Mouse (Mus musculus) lung, postnatal 0 days (tissue): ENCODE data around the gene Anxa9. TPM values are rescaled to one million over a fixed set of nuclear protein-coding genes. Genes with fewer than 3 reads are reported as not detected.
A peak's percentile ranks its signal among the peaks of the same experiment; 100 is the strongest.

ENCODE experiments used
- ATAC-seq: fragments of 200-750 bp; cut with Nextera tagmentation; 2 replicates; pipeline ENCODE4 v1.8.0; 2017; ENCODE audit warnings: moderate library complexity
- DNase-seq: peaks from one replicate; pipeline ENCODE4 v3.0.0-alpha.2; 2016; ENCODE audit warnings: low spot score
- H3K27ac ChIP-seq: fragments of 300-500 bp; sonication (generic); 2 replicates; pipeline ENCODE4 v1.5.1; 2014; ENCODE audit warnings: antibody characterized with exemption, mild to moderate bottlenecking, low read length, mixed read lengths
- H3K27me3 ChIP-seq: fragments of 300-500 bp; sonication (generic); replicated peaks from 2 replicates; pipeline ENCODE4 v1.6.1; 2014; ENCODE audit warnings: low read length, mixed read lengths; ENCODE audit not compliant: insufficient read depth
- H3K36me3 ChIP-seq: fragments of 300-500 bp; sonication (generic); 2 replicates; pipeline ENCODE4 v1.6.1; 2014; ENCODE audit warnings: low read length, mixed read lengths; ENCODE audit not compliant: insufficient read depth
- H3K4me1 ChIP-seq: fragments of 300-500 bp; sonication (generic); 2 replicates; pipeline ENCODE4 v1.6.1; 2014; ENCODE audit warnings: antibody characterized with exemption, low read depth, low read length, mixed read lengths; ENCODE audit not compliant: insufficient read depth
- H3K4me2 ChIP-seq: fragments of 300-500 bp; sonication (generic); replicated peaks from 2 replicates; pipeline ENCODE4 v1.6.1; 2014; ENCODE audit warnings: low read depth, mild to moderate bottlenecking, low read length, moderate library complexity, mixed read lengths
- H3K4me3 ChIP-seq: fragments of 300-500 bp; sonication (generic); 2 replicates; pipeline ENCODE4 v1.5.1; 2014; ENCODE audit warnings: low read depth, low read length
- H3K9ac ChIP-seq: fragments of 300-500 bp; sonication (generic); replicated peaks from 2 replicates; pipeline ENCODE4 v1.6.1; 2014; ENCODE audit warnings: low read depth, mild to moderate bottlenecking
- H3K9me3 ChIP-seq: fragments of 300-500 bp; sonication (generic); 2 replicates; pipeline ENCODE4 v1.6.1; 2016; ENCODE audit warnings: low read length, mixed read lengths
- CTCF ChIP-seq: IDR thresholded peaks from 2 replicates; pipeline ENCODE4 v1.5.1; 2016; ENCODE audit warnings: antibody characterized with exemption, mild to moderate bottlenecking
- EP300 ChIP-seq: IDR thresholded peaks from 2 replicates; pipeline ENCODE4 v1.6.1; 2016; ENCODE audit warnings: antibody characterized with exemption, mild to moderate bottlenecking, control low read depth
- WGBS: fragments of 180-500 bp; shearing (Covaris S2); extraction: QIAGEN DNeasy Blood & Tissue Kit; methylation state at CpG from one replicate; pipeline ENCODE4 v1.1.7; 2014; 5-methylcytosine and 5-hydroxymethylcytosine counted together
- polyA plus RNA-seq: library from polyadenylated mRNA; unstranded; fragments of >200 nt; fragmentation: Nextera tagmentation; extraction: Ambion mirVana; gene quantifications from 2 replicates; pipeline ENCODE4 v1.2.1, GENCODE M21; 2015

Anxa9 gene
- polyA plus RNA-seq, 1 experiment from 2014 or later: 1.4 TPM

- ATAC-seq: no peak
- no peaks in the 10 kb centered on the region for H3K27me3 ChIP-seq
- H3K9ac ChIP-seq: no peak overlapping the region
- no peak overlapping the region for H3K4me2 ChIP-seq
- no peaks in the 10 kb centered on the region for H3K9me3 ChIP-seq
- 54% methylated on average over 11 of the region's 11 CpGs for WGBS
- H3K36me3 ChIP-seq: peaks cover 18% of the 10 kb centered on the region; the same call in 1 of the 2 replicates
- TF ChIP-seq EP300 (no peak), CTCF (no peak)
- peaks cover 3% of the 10 kb centered on the region; the same call in 1 of the 2 replicates for H3K4me1 ChIP-seq
- no peak overlapping the region for H3K4me3 ChIP-seq
- no peak for DNase-seq
- no peak overlapping the region for H3K27ac ChIP-seq
Observed at GRCm38 (mm10) chr3:95295321-95296102, 11.5 kb downstream of the Anxa9 start.

- DNase-seq: no peak
- Histone ChIP-seq H3K9me3 (no peaks in the 10 kb centered on the region), H3K4me2 (no peak overlapping the region), H3K4me1 (peaks cover 3% of the 10 kb centered on the region; the same call in 1 of the 2 replicates), H3K4me3 (no peak overlapping the region), H3K36me3 (peaks cover 21% of the 10 kb centered on the region; the same call in 1 of the 2 replicates), H3K27me3 (no peaks in the 10 kb centered on the region), H3K9ac (no peak overlapping the region), H3K27ac (no peak overlapping the region)
- ATAC-seq: no peak
- WGBS: 84% methylated on average over 5 of the region's 5 CpGs
- TF ChIP-seq EP300: no peak
- TF ChIP-seq CTCF: no peak
Observed at GRCm38 (mm10) chr3:95294718-95295117, 12.3 kb downstream of the Anxa9 start.

DNA sequence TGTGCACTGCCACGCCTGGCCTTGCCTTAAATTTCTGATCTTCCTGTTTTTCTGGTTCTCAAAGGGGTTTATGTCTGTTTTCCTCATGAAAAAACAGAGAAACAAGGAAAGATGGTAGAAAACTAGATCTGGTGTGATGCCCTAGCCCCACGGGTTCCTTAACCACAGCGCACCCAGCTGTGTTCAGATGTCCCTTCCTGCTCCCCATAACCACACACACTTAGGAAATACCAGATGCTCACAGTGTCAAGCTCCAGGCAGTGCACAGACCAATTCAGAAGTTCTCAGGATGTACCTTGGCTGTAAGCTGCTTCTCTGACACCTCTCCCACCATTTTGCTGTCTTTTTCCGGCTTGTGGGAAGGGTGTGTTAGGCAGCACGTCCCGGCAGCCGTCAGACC lies 12.7 kb downstream of the Anxa9 start:
- H3K27ac ChIP-seq: 0 out of 2 replicates have a peak overlapping the region, but pooled peaks have one; percentile 35
- no peak overlapping the region for H3K4me2 ChIP-seq
- no peaks in the 10 kb centered on the region for H3K9me3 ChIP-seq
- 80% methylated on average over 7 of the region's 7 CpGs for WGBS
- no peak for TF ChIP-seq EP300
- no peak for TF ChIP-seq CTCF
- peaks cover 23% of the 10 kb centered on the region; the same call in 1 of the 2 replicates for H3K36me3 ChIP-seq
- H3K9ac ChIP-seq: no peak overlapping the region
- DNase-seq: no peak
- no peak for ATAC-seq
- peaks cover 3% of the 10 kb centered on the region; the same call in 1 of the 2 replicates for H3K4me1 ChIP-seq
- no peak overlapping the region for H3K4me3 ChIP-seq
- no peaks in the 10 kb centered on the region for H3K27me3 ChIP-seq

DNA sequence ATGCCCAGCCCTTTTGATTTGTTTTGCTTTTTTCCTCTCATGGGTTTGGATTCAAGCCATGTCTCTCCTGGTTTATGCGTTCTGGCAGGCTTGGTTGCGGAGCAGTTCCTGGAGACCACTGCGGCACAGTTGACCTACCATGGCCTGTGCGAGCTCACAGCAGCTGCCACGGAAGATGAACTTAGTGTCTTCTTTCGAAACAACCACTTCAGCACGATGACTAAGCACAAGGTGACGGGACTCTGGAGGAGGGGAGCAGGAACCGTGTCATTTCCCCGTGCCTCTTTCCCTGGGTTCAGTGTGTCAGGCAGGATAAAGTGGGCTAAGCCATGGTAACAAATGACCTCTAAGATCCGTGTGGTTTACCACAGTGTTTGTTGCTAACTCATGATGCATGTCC lies 13.4 kb downstream of the Anxa9 start:
- Histone ChIP-seq H3K36me3 (peaks cover 26% of the 10 kb centered on the region; the same call in 1 of the 2 replicates), H3K27ac (no peak overlapping the region), H3K4me3 (no peak overlapping the region), H3K4me2 (no peak overlapping the region), H3K9ac (no peak overlapping the region), H3K9me3 (no peaks in the 10 kb centered on the region), H3K27me3 (no peaks in the 10 kb centered on the region), H3K4me1 (peaks cover 3% of the 10 kb centered on the region; the same call in 1 of the 2 replicates)
- WGBS: 49% methylated on average over 11 of the region's 11 CpGs
- DNase-seq: peak; percentile 63
- peak; percentile 32 for ATAC-seq
- TF ChIP-seq EP300: no peak
- no peak for TF ChIP-seq CTCF

DNA sequence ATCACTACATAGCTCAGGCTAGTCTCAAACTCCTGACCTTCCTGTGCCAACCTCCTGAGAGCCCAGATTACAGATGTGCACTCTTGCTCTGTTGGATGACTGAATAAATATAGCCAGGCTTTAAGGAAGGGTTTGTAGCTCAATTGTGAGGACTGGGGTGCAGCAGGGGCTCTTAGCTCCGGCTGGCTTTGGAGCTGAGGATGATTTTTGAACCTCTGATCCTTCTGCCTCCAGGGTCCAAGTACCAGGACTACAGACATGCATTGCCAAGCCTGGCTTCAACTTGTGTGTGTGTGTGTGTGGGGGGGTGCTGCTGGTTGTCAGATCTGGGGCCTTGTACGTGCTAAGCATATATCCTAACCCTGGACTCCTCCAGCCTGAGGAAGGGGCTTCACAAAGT lies 14.1 kb downstream of the Anxa9 start:
- 90% methylated on average over 2 of the region's 2 CpGs for WGBS
- peaks cover 31% of the 10 kb centered on the region; the same call in 1 of the 2 replicates for H3K36me3 ChIP-seq
- H3K9me3 ChIP-seq: no peaks in the 10 kb centered on the region

GRCm38 (mm10) chr3:95291041-95291440 lies 15.9 kb downstream of the Anxa9 start:
- TF ChIP-seq EP300 (no peak), CTCF (no peak)
- Histone ChIP-seq H3K4me1 (peaks cover 8% of the 10 kb centered on the region; the same call in 1 of the 2 replicates), H3K27me3 (no peaks in the 10 kb centered on the region), H3K4me2 (no peak overlapping the region), H3K9ac (no peak overlapping the region), H3K4me3 (no peak overlapping the region), H3K36me3 (peaks cover 36% of the 10 kb centered on the region; the same call in 1 of the 2 replicates), H3K27ac (no peak overlapping the region), H3K9me3 (no peaks in the 10 kb centered on the region)
- 86% methylated on average over 4 of the region's 4 CpGs for WGBS
- DNase-seq (no peak), ATAC-seq (no peak)

More for the DNA sequence above, 14.1 kb downstream of the Anxa9 start:
- TF ChIP-seq EP300: no peak
- no peak for TF ChIP-seq CTCF
- no peak overlapping the region for H3K4me3 ChIP-seq
- DNase-seq (no peak), ATAC-seq (no peak)
- H3K9ac ChIP-seq: no peak overlapping the region
- no peak overlapping the region for H3K4me2 ChIP-seq
- no peak overlapping the region for H3K27ac ChIP-seq
- H3K4me1 ChIP-seq: peaks cover 3% of the 10 kb centered on the region; the same call in 1 of the 2 replicates
- H3K27me3 ChIP-seq: no peaks in the 10 kb centered on the region
